Mouse (Mus musculus): Measurements from ENCODE around the gene Spry2. TPM values are rescaled to one million over a fixed set of nuclear protein-coding genes. Genes with fewer than 3 reads are reported as not detected.

Spry2 gene
- polyA plus RNA-seq, 1 experiment from 2014 or later = 88.9 TPM

- Histone ChIP-seq H3K4me1 (ENCODE audit: insufficient read depth, low read depth, low read length) (peaks cover 2% of the 10 kb centered on the region; the same call in 1 of the 2 replicates), H3K9ac (replicated peaks; ENCODE audit: low read depth) (no peak overlapping the region), H3K27ac (ENCODE audit: low read length) (no peak overlapping the region), H3K27me3 (replicated peaks; ENCODE audit: insufficient read depth, low read length) (no peaks in the 10 kb centered on the region), H3K4me3 (ENCODE audit: low read depth, low read length) (no peak overlapping the region), H3K9me3 (ENCODE audit: low read length) (no peaks in the 10 kb centered on the region), H3K36me3 (ENCODE audit: insufficient read depth, low read length) (no peaks in the 10 kb centered on the region), H3K4me2 (replicated peaks; ENCODE audit: low read depth, low read length) (no peak overlapping the region)
- no peak for DNase-seq (ENCODE audit: low spot score)
- WGBS = 69% methylated on average over 6 of the region's 6 CpGs
- no peak for ATAC-seq
- TF ChIP-seq EP300 (IDR thresholded peaks at IDR 0.05) (no peak), CTCF (IDR thresholded peaks at IDR 0.05) (no peak)
Observed at GRCm38 (mm10) chr14:105885249-105885648, 11.4 kb downstream of the Spry2 start.

- TF ChIP-seq EP300 (IDR thresholded peaks at IDR 0.05) (no peak), CTCF (IDR thresholded peaks at IDR 0.05) (no peak)
- Histone ChIP-seq H3K4me1 (ENCODE audit: insufficient read depth, low read depth, low read length) (no peaks in the 10 kb centered on the region), H3K27me3 (replicated peaks; ENCODE audit: insufficient read depth, low read length) (no peaks in the 10 kb centered on the region), H3K4me3 (ENCODE audit: low read depth, low read length) (no peak overlapping the region), H3K4me2 (replicated peaks; ENCODE audit: low read depth, low read length) (no peak overlapping the region), H3K9ac (replicated peaks; ENCODE audit: low read depth) (no peak overlapping the region), H3K27ac (ENCODE audit: low read length) (no peak overlapping the region), H3K36me3 (ENCODE audit: insufficient read depth, low read length) (no peaks in the 10 kb centered on the region), H3K9me3 (ENCODE audit: low read length) (no peaks in the 10 kb centered on the region)
- DNase-seq (ENCODE audit: low spot score) (no peak), ATAC-seq (no peak)
- 75% methylated on average over 6 of the region's 6 CpGs for WGBS
Observed at GRCm38 (mm10) chr14:105883215-105883614, 13.4 kb downstream of the Spry2 start.

DNA sequence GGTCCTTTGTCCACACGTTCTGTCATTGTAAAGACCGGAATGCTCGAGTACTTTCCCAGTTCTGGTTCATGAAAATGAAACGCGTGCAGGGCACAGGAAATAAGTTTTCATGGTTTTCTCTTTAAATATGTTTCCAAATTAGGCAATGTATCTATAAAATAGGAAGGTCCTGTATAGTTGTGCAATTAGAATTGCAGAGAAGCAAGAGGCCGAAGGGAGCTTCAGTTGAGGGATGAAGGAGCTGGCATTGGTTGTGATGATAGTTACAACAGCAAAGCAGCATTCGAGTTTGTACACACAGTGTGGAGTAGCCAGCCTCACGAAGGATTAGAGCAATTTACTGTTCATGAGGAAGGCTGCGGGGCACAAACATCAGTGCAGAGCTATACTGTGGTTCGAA, 18.3 kb downstream of the Spry2 start:
- no peak for ATAC-seq
- 82% methylated on average over 10 of the region's 10 CpGs for WGBS
- no peak for DNase-seq (ENCODE audit: low spot score)
- H3K4me1 ChIP-seq (ENCODE audit: insufficient read depth, low read depth, low read length) = no peaks in the 10 kb centered on the region
- no peak for TF ChIP-seq EP300 (IDR thresholded peaks at IDR 0.05)
- no peak for TF ChIP-seq CTCF (IDR thresholded peaks at IDR 0.05)
- H3K9me3 ChIP-seq (ENCODE audit: low read length) = no peaks in the 10 kb centered on the region
- no peaks in the 10 kb centered on the region for H3K27me3 ChIP-seq (replicated peaks; ENCODE audit: insufficient read depth, low read length)
- no peak overlapping the region for H3K4me3 ChIP-seq (ENCODE audit: low read depth, low read length)
- no peak overlapping the region for H3K9ac ChIP-seq (replicated peaks; ENCODE audit: low read depth)
- no peak overlapping the region for H3K4me2 ChIP-seq (replicated peaks; ENCODE audit: low read depth, low read length)
- H3K36me3 ChIP-seq (ENCODE audit: insufficient read depth, low read length) = no peaks in the 10 kb centered on the region
- no peak overlapping the region for H3K27ac ChIP-seq (ENCODE audit: low read length)

- H3K4me1 ChIP-seq (ENCODE audit: insufficient read depth, low read depth, low read length) = no peaks in the 10 kb centered on the region
- H3K9ac ChIP-seq (replicated peaks; ENCODE audit: low read depth) = no peak overlapping the region
Observed at GRCm38 (mm10) chr14:105876375-105876774, 20.2 kb downstream of the Spry2 start.

GRCm38 (mm10) chr14:105870370-105870936, 26.2 kb downstream of the Spry2 start:
- Histone ChIP-seq H3K4me1 (ENCODE audit: insufficient read depth, low read depth, low read length) (no peaks in the 10 kb centered on the region), H3K9me3 (ENCODE audit: low read length) (no peaks in the 10 kb centered on the region), H3K4me3 (ENCODE audit: low read depth, low read length) (no peak overlapping the region), H3K27me3 (replicated peaks; ENCODE audit: insufficient read depth, low read length) (no peaks in the 10 kb centered on the region), H3K36me3 (ENCODE audit: insufficient read depth, low read length) (no peaks in the 10 kb centered on the region), H3K9ac (replicated peaks; ENCODE audit: low read depth) (no peak overlapping the region), H3K4me2 (replicated peaks; ENCODE audit: low read depth, low read length) (peak overlapping the region; percentile 22; the same call in 1 of the 2 replicates), H3K27ac (ENCODE audit: low read length) (no peak overlapping the region)
- TF ChIP-seq CTCF (IDR thresholded peaks at IDR 0.05) (no peak), EP300 (IDR thresholded peaks at IDR 0.05) (no peak)
- DNase-seq (ENCODE audit: low spot score) (peak; percentile 32), ATAC-seq (peak; percentile 40; the same call in 1 of the 2 replicates)
- WGBS = 44% methylated on average over 14 of the region's 14 CpGs

More at GRCm38 (mm10) chr14:105876375-105876774, 20.2 kb downstream of the Spry2 start:
- no peak overlapping the region for H3K4me2 ChIP-seq (replicated peaks; ENCODE audit: low read depth, low read length)
- no peak overlapping the region for H3K4me3 ChIP-seq (ENCODE audit: low read depth, low read length)
- H3K36me3 ChIP-seq (ENCODE audit: insufficient read depth, low read length) = no peaks in the 10 kb centered on the region
- 75% methylated on average over 7 of the region's 7 CpGs for WGBS
- no peak for TF ChIP-seq CTCF (IDR thresholded peaks at IDR 0.05)
- TF ChIP-seq EP300 (IDR thresholded peaks at IDR 0.05) = no peak
- H3K9me3 ChIP-seq (ENCODE audit: low read length) = no peaks in the 10 kb centered on the region
- DNase-seq (ENCODE audit: low spot score) = no peak
- H3K27ac ChIP-seq (ENCODE audit: low read length) = no peak overlapping the region
- no peak for ATAC-seq
- no peaks in the 10 kb centered on the region for H3K27me3 ChIP-seq (replicated peaks; ENCODE audit: insufficient read depth, low read length)

DNA sequence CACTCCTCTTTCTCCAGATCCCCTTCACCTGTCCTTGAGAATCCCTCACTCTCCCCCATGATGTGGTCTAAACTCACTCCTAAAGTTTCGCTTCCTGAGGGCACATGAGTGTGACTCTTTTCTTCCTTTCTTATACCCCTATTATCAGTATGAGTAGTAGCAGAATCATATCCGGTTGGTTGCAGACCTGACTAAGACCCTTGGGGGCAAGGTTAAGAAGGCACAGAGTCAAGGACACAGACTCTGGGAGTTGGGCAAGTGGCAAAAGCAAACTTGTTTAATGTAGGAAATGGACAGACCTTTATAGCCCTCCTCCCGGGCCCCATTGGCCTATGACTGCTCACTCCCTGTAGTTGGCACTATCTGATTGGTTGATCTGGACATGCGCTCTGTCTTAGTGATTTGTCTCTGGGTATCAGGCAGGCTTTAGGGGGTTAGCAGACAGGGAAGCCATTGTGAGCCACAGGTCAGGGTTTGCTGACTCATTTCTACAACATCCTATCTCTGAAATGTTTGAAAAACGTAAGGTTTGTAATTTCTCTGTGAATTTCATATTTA, 31.2 kb downstream of the Spry2 start:
- TF ChIP-seq CTCF (IDR thresholded peaks at IDR 0.05) (no peak), EP300 (IDR thresholded peaks at IDR 0.05) (no peak)

More for the DNA sequence above, 31.2 kb downstream of the Spry2 start:
- H3K27ac ChIP-seq (ENCODE audit: low read length) = no peak overlapping the region
- no peaks in the 10 kb centered on the region for H3K9me3 ChIP-seq (ENCODE audit: low read length)
- H3K4me1 ChIP-seq (ENCODE audit: insufficient read depth, low read depth, low read length) = no peaks in the 10 kb centered on the region
- no peaks in the 10 kb centered on the region for H3K36me3 ChIP-seq (ENCODE audit: insufficient read depth, low read length)
- ATAC-seq (no peak), DNase-seq (ENCODE audit: low spot score) (no peak)
- 88% methylated on average over 5 of the region's 5 CpGs for WGBS
- no peak overlapping the region for H3K9ac ChIP-seq (replicated peaks; ENCODE audit: low read depth)
- no peaks in the 10 kb centered on the region for H3K27me3 ChIP-seq (replicated peaks; ENCODE audit: insufficient read depth, low read length)
- no peak overlapping the region for H3K4me3 ChIP-seq (ENCODE audit: low read depth, low read length)
- H3K4me2 ChIP-seq (replicated peaks; ENCODE audit: low read depth, low read length) = no peak overlapping the region
